Mouse (Mus musculus) neural tube, embryonic 15.5 days (tissue): ENCODE measurements around the gene Desi1. TPM values are rescaled to one million over a fixed set of nuclear protein-coding genes. Genes with fewer than 3 reads are reported as not detected.
A peak's percentile ranks its signal among the peaks of the same experiment; 100 is the strongest.

Experiments
- ATAC-seq: fragments of 200-750 bp; cut with Nextera tagmentation; 2 replicates; pipeline ENCODE4 v1.8.0; 2017; ENCODE audit warnings: mild to moderate bottlenecking, moderate TSS enrichment, moderate library complexity; ENCODE audit not compliant: low FRiP score
- H3K27ac ChIP-seq: fragments of 300-500 bp; sonication (generic); replicated peaks from 2 replicates; pipeline ENCODE4 v1.5.1; 2015; ENCODE audit warnings: mild to moderate bottlenecking, inconsistent platforms
- H3K27me3 ChIP-seq: fragments of 300-500 bp; sonication (generic); replicated peaks from 2 replicates; pipeline ENCODE4 v1.6.1; 2015; ENCODE audit warnings: inconsistent platforms
- H3K36me3 ChIP-seq: fragments of 300-500 bp; sonication (generic); 2 replicates; pipeline ENCODE4 v1.6.1; 2015; ENCODE audit warnings: inconsistent platforms
- H3K4me1 ChIP-seq: fragments of 300-500 bp; sonication (generic); 2 replicates; pipeline ENCODE4 v1.6.1; 2015; ENCODE audit warnings: inconsistent platforms
- H3K4me2 ChIP-seq: fragments of 300-500 bp; sonication (generic); 2 replicates; pipeline ENCODE4 v1.6.1; 2015; ENCODE audit warnings: inconsistent platforms, mild to moderate bottlenecking, moderate library complexity
- H3K4me3 ChIP-seq: fragments of 300-500 bp; sonication (generic); replicated peaks from 2 replicates; pipeline ENCODE4 v1.5.1; 2015; ENCODE audit warnings: mild to moderate bottlenecking, inconsistent platforms
- H3K9ac ChIP-seq: fragments of 300-500 bp; sonication (generic); replicated peaks from 2 replicates; pipeline ENCODE4 v1.6.1; 2015; ENCODE audit warnings: mild to moderate bottlenecking, inconsistent platforms
- H3K9me3 ChIP-seq: fragments of 300-500 bp; sonication (generic); replicated peaks from 2 replicates; pipeline ENCODE4 v1.6.1; 2016; ENCODE audit warnings: inconsistent platforms
- WGBS: fragments of 180-500 bp; shearing (Covaris S2); methylation state at CpG from one replicate; pipeline ENCODE4 v1.1.7; 2015; ENCODE audit warnings: mixed read lengths; 5-methylcytosine and 5-hydroxymethylcytosine counted together
- polyA plus RNA-seq: library from polyadenylated mRNA; unstranded; fragments of >200 nt; fragmentation: Nextera tagmentation; extraction: Ambion mirVana; gene quantifications from 2 replicates; pipeline ENCODE4 v1.2.1, GENCODE M21; 2015

Desi1 gene
- polyA plus RNA-seq, 1 experiment from 2014 or later, result 54.1 TPM

DNA sequence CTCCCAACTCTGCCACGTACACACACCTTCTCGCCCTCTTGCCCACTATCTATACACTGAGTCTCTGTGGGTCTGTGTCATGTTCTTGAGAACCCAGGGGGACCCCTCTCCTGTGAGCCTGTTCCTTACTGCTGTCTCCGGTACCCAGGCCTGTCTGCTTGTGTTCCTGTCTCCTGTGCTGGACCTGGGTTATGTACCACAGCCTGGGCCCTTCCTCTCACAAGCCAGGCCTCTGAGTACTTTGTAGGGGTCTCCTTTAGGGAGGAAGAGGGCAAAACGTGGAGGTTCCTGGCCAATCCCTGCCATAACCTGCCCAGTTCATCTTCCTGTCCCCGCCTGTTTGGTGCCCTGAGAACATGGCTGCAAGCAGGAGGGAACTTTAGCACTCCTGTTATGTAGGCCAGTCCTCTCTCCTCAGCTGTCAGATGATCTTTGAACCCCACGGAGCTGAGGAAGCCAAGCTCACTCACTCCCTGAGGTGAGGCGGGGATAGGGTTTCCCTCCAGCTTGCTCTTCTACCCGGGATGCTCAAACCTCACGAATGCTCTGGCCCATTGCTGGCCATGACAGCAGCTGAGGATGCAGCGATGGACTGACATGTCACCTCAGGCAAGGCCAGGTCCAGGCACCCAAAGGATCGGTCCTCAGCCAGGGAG is 84.1 kb downstream of the Desi1 start:
- H3K4me3 ChIP-seq, result no peak overlapping the region
- H3K36me3 ChIP-seq, result peaks cover 78% of the 10 kb centered on the region
- H3K4me2 ChIP-seq, result no peak overlapping the region
- H3K9ac ChIP-seq, result no peak overlapping the region
- WGBS, result 77% methylated on average over 11 of the region's 11 CpGs
- no peaks in the 10 kb centered on the region for H3K4me1 ChIP-seq
- no peak overlapping the region for H3K27ac ChIP-seq
- ATAC-seq, result no peak
- H3K9me3 ChIP-seq, result no peaks in the 10 kb centered on the region
- H3K27me3 ChIP-seq, result no peaks in the 10 kb centered on the region

DNA sequence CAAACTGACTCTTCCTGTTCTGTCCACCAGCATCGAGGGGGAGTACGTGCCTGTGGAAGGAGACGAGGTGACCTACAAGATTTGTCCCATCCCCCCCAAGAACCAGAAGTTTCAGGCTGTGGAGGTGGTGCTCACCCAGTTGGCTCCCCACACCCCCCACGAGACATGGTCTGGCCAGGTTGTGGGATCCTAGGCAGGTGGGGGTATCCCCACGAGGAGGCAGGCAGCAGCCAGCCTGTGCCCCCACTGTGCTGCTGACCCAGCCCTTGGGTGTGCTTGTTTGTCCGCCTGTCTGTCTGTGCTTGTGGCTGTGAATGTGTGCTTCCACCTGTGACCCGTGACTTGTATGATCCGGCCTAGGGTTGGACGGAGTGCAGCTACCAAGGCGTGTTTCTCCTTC is 84.6 kb downstream of the Desi1 start:
- Histone ChIP-seq H3K4me3 (no peak overlapping the region), H3K27me3 (no peaks in the 10 kb centered on the region), H3K9ac (no peak overlapping the region), H3K36me3 (peaks cover 73% of the 10 kb centered on the region), H3K4me1 (no peaks in the 10 kb centered on the region), H3K27ac (no peak overlapping the region), H3K4me2 (no peak overlapping the region), H3K9me3 (no peaks in the 10 kb centered on the region)
- ATAC-seq, result no peak
- WGBS, result 87% methylated on average over 10 of the region's 10 CpGs

DNA sequence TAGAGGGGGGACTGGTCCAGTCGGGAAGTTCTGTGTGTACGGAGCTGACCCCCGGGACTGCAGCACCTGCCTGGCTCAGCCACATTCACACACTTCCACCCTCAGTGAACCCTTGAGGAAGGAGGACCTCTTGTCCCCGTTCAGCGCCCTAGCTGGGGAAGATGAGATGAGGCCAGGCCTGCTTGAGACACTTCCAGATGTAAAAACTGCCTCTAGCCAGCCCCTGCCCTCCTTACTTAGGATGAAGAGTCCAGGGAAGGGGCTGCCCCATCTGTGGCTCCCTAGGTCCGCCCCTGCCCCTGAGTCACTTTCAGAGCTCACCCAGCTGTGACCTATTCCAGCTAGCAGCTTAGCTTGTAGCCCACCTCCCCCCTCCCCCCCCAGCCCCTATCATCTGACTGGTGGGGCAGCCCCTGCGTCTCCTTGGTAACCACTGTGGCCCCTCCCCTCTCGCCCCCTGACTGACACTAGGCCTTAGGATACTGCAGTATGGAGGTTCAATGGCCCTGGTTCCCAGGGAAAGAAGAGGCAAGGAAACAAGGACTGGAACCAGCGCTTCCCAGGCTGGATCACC is 90.4 kb downstream of the Desi1 start:
- Histone ChIP-seq H3K4me3 (no peak overlapping the region), H3K27me3 (no peaks in the 10 kb centered on the region), H3K9me3 (no peaks in the 10 kb centered on the region), H3K9ac (no peak overlapping the region), H3K4me2 (no peak overlapping the region), H3K4me1 (peaks cover 26% of the 10 kb centered on the region), H3K27ac (no peak overlapping the region), H3K36me3 (peaks cover 27% of the 10 kb centered on the region)
- 9% methylated on average over 9 of the region's 9 CpGs for WGBS
- ATAC-seq, result 0 out of 2 replicates have a peak, but pooled peaks have one; percentile 19

Other genes starting within 250 kb of the Desi1 start
- gene Tef, start 231.4 kb downstream of the Desi1 start, polyA plus RNA-seq, result 20.5 and 21.0 TPM in 2 replicates
- gene Tob2, start 175.1 kb downstream of the Desi1 start, polyA plus RNA-seq, result 14.7 and 16.1 TPM in 2 replicates
- 111 and 122 TPM in 2 replicates for gene Phf5a, start 162.0 kb downstream of the Desi1 start, polyA plus RNA-seq
- 295 and 298 TPM in 2 replicates for gene Aco2, start 161.6 kb downstream of the Desi1 start, polyA plus RNA-seq
- gene Polr3h, start 107.6 kb downstream of the Desi1 start, polyA plus RNA-seq, result 93.2 and 107 TPM in 2 replicates
- 194 and 220 TPM in 2 replicates for gene Csdc2, start 97.1 kb downstream of the Desi1 start, polyA plus RNA-seq
- 99.8 and 111 TPM in 2 replicates for gene Pmm1, start 72.9 kb downstream of the Desi1 start, polyA plus RNA-seq
- gene 1700029P11Rik, start 53.3 kb downstream of the Desi1 start, polyA plus RNA-seq, result not detected in 2 replicates
- 41.6 and 74.7 TPM in 2 replicates for gene Xrcc6, start 46.0 kb downstream of the Desi1 start, polyA plus RNA-seq
- gene Snu13, start 13.7 kb upstream of the Desi1 start, polyA plus RNA-seq, result 230 and 272 TPM in 2 replicates
- gene 4930407I10Rik, start 25.3 kb upstream of the Desi1 start, polyA plus RNA-seq, result not detected in 2 replicates
- 0.05 TPM in 1 of 2 replicates, not detected in the other for gene Mei1, start 36.1 kb upstream of the Desi1 start, polyA plus RNA-seq
- 11.1 and 13.6 TPM in 2 replicates for gene Ccdc134, start 94.1 kb upstream of the Desi1 start, polyA plus RNA-seq
- 187 and 190 TPM in 2 replicates for gene Srebf2, start 113.3 kb upstream of the Desi1 start, polyA plus RNA-seq
- gene Shisa8, start 179.0 kb upstream of the Desi1 start, polyA plus RNA-seq, result 4.6 and 6.7 TPM in 2 replicates
- gene Tnfrsf13c, start 190.5 kb upstream of the Desi1 start, polyA plus RNA-seq, result 0.66 and 0.90 TPM in 2 replicates
- 17.8 and 23.4 TPM in 2 replicates for gene Cenpm, start 210.9 kb upstream of the Desi1 start, polyA plus RNA-seq
- 13.0 and 18.4 TPM in 2 replicates for gene 1500009C09Rik, start 218.5 kb upstream of the Desi1 start, polyA plus RNA-seq
- 338 and 367 TPM in 2 replicates for gene Sept3, start 241.0 kb upstream of the Desi1 start, polyA plus RNA-seq